Mouse (Mus musculus): Measurements from ENCODE around the gene Cdkl4.

GRCm38 (mm10) chr17:80579089-80579488, 1.5 kb upstream of the Cdkl4 start:
- no peak for TF ChIP-seq CTCF (IDR thresholded peaks at IDR 0.05; ENCODE audit: low read depth, low read length)
- TF ChIP-seq GATA1 (IDR thresholded peaks at IDR 0.05; ENCODE audit: borderline replicate concordance, low read length) = no peak
- no peak for TF ChIP-seq TAL1 (conservative IDR thresholded peaks at IDR 0.05; ENCODE audit: low read depth, low read length)
